Mouse (Mus musculus): ENCODE data around the gene Lrrc27. TPM values are rescaled to one million over a fixed set of nuclear protein-coding genes. Genes with fewer than 3 reads are reported as not detected.

Gene Lrrc27
- total RNA-seq, 2 experiments from 2014 or later, result 2.0 to 2.2 TPM

- DNase-seq (ENCODE audit: low spot score in 2 of 2), result no peak
Measured at GRCm38 (mm10) chr7:139271871-139272270, 59.1 kb downstream of the Lrrc27 start.

- DNase-seq (ENCODE audit: low spot score in 2 of 2), result no peak
Measured at GRCm38 (mm10) chr7:139272639-139273396, 60.0 kb downstream of the Lrrc27 start.

GRCm38 (mm10) chr7:139273397-139273719 is 60.6 kb downstream of the Lrrc27 start:
- no peak for DNase-seq (ENCODE audit: low spot score in 2 of 2)

GRCm38 (mm10) chr7:139275586-139275985 is 62.8 kb downstream of the Lrrc27 start:
- no peak for DNase-seq (ENCODE audit: low spot score in 2 of 2)

- DNase-seq (ENCODE audit: low spot score in 2 of 2), result no peak
Measured at GRCm38 (mm10) chr7:139276150-139276549, 63.4 kb downstream of the Lrrc27 start.

GRCm38 (mm10) chr7:139277536-139277935 is 64.7 kb downstream of the Lrrc27 start:
- DNase-seq (ENCODE audit: low spot score in 2 of 2), result no peak

GRCm38 (mm10) chr7:139279571-139279970 is 66.8 kb downstream of the Lrrc27 start:
- no peak for DNase-seq (ENCODE audit: low spot score in 2 of 2)

- no peak for DNase-seq (ENCODE audit: low spot score in 2 of 2)
Measured at GRCm38 (mm10) chr7:139280044-139280443, 67.3 kb downstream of the Lrrc27 start.

GRCm38 (mm10) chr7:139281195-139281594 is 68.4 kb downstream of the Lrrc27 start:
- no peak for DNase-seq (ENCODE audit: low spot score in 2 of 2)

GRCm38 (mm10) chr7:139282037-139282436 is 69.2 kb downstream of the Lrrc27 start:
- DNase-seq (ENCODE audit: low spot score in 2 of 2), result no peak

- no peak for DNase-seq (ENCODE audit: low spot score in 2 of 2)
Measured at GRCm38 (mm10) chr7:139285295-139285943, 72.6 kb downstream of the Lrrc27 start.

- DNase-seq (ENCODE audit: low spot score in 2 of 2), result no peak
Measured at GRCm38 (mm10) chr7:139288540-139288939, 75.8 kb downstream of the Lrrc27 start.

Other genes with a start within 250 kb of the Lrrc27 start
- 1 to 10 TPM; 3.7 to 3.9 TPM for gene Dpysl4, start 127.0 kb upstream of the Lrrc27 start, total RNA-seq (2021)
- 1 to 10 TPM; 1.6 to 1.7 TPM for gene Stk32c, start 319 bp downstream of the Lrrc27 start, total RNA-seq (2021)
- 1 to 10 TPM; 7.0 to 7.1 TPM for gene Pwwp2b, start 35.5 kb downstream of the Lrrc27 start, total RNA-seq (2021)
- gene Inpp5a, start 176.1 kb downstream of the Lrrc27 start, total RNA-seq (2021), result 100 to 1,000 TPM; 104 TPM

Measured in gastrocnemius, postnatal 4 days (tissue).